Mouse (Mus musculus) small intestine, adult 2 months (tissue): ENCODE results near the gene Ackr2.

Experiments used
- CTCF ChIP-seq: fragments of 200-500 bp; IDR thresholded peaks from 2 replicates; pipeline ENCODE4 v1.5.1; 2012; ENCODE audit warnings: low read depth, mild to moderate bottlenecking, control low read depth, inconsistent platforms, low read length, moderate library complexity, mixed read lengths; ENCODE audit not compliant: insufficient replicate concordance, insufficient read length; ENCODE audit errors: extremely low read depth
- POLR2A ChIP-seq: fragments of 200-500 bp; IDR thresholded peaks from 2 replicates; pipeline ENCODE4 v1.6.1; 2012; ENCODE audit warnings: low read depth, mild to moderate bottlenecking, control low read depth, inconsistent platforms, low read length, moderate library complexity

DNA sequence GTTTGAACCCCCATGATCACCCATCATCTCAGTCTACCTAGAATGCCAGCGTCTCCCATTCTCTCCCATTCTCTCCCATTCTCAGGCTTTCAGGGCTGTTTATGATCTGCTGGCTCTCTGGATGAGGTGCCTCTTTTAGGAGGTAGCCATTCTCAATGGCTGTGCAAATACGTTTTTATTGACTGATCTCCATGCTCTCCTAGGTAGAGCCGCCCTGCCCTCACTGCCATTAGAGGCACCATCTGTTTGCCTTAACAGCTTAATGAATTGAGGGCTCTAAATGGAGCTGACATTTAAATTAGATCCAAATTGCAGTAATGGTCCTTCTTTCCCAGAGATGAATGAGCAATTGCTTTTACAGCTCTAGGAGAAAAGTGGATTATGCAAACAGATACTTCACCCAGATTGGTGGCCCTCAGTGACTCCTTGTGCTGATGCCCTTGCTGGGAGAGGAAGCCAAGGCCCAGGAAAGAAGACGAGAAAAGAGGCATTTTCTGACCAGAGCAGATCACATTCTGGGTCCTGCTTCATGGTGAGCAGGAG, 28.1 kb upstream of the Ackr2 start:
- TF ChIP-seq POLR2A (no peak), CTCF (no peak)
